Mouse (Mus musculus): ENCODE data around the gene Atad5. TPM values are rescaled to one million over a fixed set of nuclear protein-coding genes. Genes with fewer than 3 reads are reported as not detected.

Atad5 gene
- polyA plus RNA-seq, 2 experiments = 10.9 to 11.6 TPM

DNA sequence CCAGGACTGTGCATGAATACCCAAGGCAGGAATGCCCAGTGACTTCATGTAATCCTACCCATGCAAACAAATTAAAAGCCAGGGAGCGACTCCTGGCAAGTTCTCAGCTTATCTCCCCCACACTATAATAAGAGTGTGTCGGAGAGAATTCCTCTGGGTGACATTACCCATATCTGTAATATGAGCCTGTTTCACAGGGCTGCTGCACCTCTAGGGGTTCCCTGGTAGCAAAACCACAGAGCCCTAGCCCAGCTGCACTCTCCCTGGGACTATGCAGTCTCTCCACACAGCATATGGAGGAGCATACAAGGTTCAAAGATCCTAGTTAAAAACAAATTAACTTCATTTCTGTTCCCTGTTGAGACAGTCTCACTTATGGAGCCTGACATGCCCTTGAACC is 39.1 kb upstream of the Atad5 start:
- DNase-seq (ENCODE audit: low read depth in 3 of 3, low spot score in 3 of 3) (no peak), ATAC-seq (ENCODE audit: insufficient read depth) (no peak)
- peaks cover 79% of the 10 kb centered on the region for H3K36me3 ChIP-seq (replicated peaks; ENCODE audit: control insufficient read depth, insufficient read depth, low read depth)
- H3K9me3 ChIP-seq (ENCODE audit: control insufficient read depth, low read length) = no peaks in the 10 kb centered on the region
- H3K4me3 ChIP-seq (ENCODE audit: insufficient read depth in 1 of 2, low read depth in 2 of 2, low read length in 2 of 2) = no peak overlapping the region
- H3K27me3 ChIP-seq (ENCODE audit: control insufficient read depth, insufficient read depth, low read length) = no peaks in the 10 kb centered on the region
- H3K27ac ChIP-seq = no peak overlapping the region
- no peak overlapping the region for H3K9ac ChIP-seq (replicated peaks)
- no peaks in the 10 kb centered on the region for H3K4me1 ChIP-seq (replicated peaks; ENCODE audit: control insufficient read depth in 2 of 2, insufficient read depth in 2 of 2, low read length in 1 of 2)
- TF ChIP-seq CTCF (IDR thresholded peaks at IDR 0.05; ENCODE audit: low read depth) (no peak), EP300 (IDR thresholded peaks at IDR 0.05; ENCODE audit: low read depth) (no peak)
- 69% methylated on average over 2 of the region's 2 CpGs for WGBS (ENCODE audit: insufficient replicate concordance)
- no peak overlapping the region for H3K4me2 ChIP-seq (ENCODE audit: low read depth)

DNA sequence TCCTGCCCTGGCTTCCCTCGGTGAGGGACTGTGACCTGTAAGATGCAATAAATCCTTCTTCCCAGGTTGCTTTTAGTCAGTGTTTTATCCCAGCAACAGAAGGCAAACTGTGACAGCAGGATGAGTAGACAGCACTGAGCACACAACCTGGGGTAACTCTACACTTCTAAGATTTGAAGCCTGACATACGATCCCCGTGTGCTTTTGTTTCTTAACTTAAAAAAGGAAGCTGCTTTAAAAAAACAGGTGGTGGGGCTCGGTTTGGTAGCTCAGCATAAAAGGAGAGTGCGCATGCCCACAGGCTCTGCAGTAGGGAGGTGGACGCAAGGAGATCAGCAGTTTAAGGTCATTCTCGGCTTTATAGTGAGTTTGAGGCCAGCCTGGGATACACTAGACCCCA is 36.7 kb upstream of the Atad5 start:
- ATAC-seq (ENCODE audit: insufficient read depth) (no peak), DNase-seq (ENCODE audit: low read depth in 3 of 3, low spot score in 3 of 3) (no peak)
- WGBS (ENCODE audit: insufficient replicate concordance) = 82% methylated on average over 7 of the region's 7 CpGs
- Histone ChIP-seq H3K27ac (no peak overlapping the region), H3K4me2 (ENCODE audit: low read depth) (no peak overlapping the region), H3K9me3 (ENCODE audit: control insufficient read depth, low read length) (no peaks in the 10 kb centered on the region), H3K4me3 (ENCODE audit: insufficient read depth in 1 of 2, low read depth in 2 of 2, low read length in 2 of 2) (no peak overlapping the region), H3K4me1 (replicated peaks; ENCODE audit: control insufficient read depth in 2 of 2, insufficient read depth in 2 of 2, low read length in 1 of 2) (no peaks in the 10 kb centered on the region), H3K27me3 (ENCODE audit: control insufficient read depth, insufficient read depth, low read length) (no peaks in the 10 kb centered on the region), H3K36me3 (replicated peaks; ENCODE audit: control insufficient read depth, insufficient read depth, low read depth) (peaks cover 89% of the 10 kb centered on the region), H3K9ac (replicated peaks) (no peak overlapping the region)
- TF ChIP-seq CTCF (IDR thresholded peaks at IDR 0.05; ENCODE audit: low read depth) (no peak), EP300 (IDR thresholded peaks at IDR 0.05; ENCODE audit: low read depth) (no peak)

DNA sequence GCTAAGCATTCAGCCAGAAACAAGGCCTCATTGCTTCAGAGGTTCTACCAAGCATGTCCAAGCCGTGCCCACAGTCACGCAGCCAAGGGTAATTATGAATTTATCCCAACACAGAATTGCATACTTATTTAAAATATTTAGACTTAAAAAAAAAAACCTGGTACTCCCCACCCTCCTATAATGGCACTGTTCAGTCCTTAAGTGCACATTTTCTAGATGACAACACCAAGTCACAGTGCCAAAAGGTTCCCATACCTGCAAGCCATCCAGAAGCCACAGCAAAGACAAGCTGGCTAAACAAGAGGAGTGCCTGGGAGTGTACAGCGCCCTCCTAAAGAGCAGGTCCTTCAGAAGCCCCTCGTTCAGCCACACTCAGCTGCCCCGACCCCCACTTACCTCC is 36.0 kb upstream of the Atad5 start:
- 89% methylated on average over 5 of the region's 5 CpGs for WGBS (ENCODE audit: insufficient replicate concordance)

DNA sequence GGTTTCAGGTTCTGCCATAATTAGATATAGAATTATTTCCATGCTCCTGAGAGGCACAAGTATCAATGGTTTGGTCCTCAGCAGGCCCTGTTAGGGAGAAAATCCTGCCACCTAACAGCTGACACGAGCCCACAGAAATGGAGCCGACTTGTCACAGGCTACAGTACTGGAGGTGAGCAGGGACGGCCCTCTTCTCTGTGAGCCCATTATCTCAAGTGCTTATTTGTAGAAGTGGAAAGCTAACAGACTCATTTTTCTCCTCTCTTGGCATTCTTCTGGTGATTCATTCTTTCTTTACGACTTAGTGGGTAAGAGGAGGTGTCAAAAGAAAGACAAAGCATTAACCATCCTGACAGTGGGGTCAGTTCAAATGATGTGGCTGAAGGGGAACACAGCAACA is 34.5 kb upstream of the Atad5 start:
- peaks cover 92% of the 10 kb centered on the region for H3K36me3 ChIP-seq (replicated peaks; ENCODE audit: control insufficient read depth, insufficient read depth, low read depth)
- no peak overlapping the region for H3K9ac ChIP-seq (replicated peaks)
- no peak overlapping the region for H3K4me3 ChIP-seq (ENCODE audit: insufficient read depth in 1 of 2, low read depth in 2 of 2, low read length in 2 of 2)
- H3K4me2 ChIP-seq (ENCODE audit: low read depth) = no peak overlapping the region
- no peak for DNase-seq (ENCODE audit: low read depth in 3 of 3, low spot score in 3 of 3)
- H3K27me3 ChIP-seq (ENCODE audit: control insufficient read depth, insufficient read depth, low read length) = no peaks in the 10 kb centered on the region
- H3K27ac ChIP-seq = no peak overlapping the region
- TF ChIP-seq EP300 (IDR thresholded peaks at IDR 0.05; ENCODE audit: low read depth) (no peak), CTCF (IDR thresholded peaks at IDR 0.05; ENCODE audit: low read depth) (no peak)
- H3K4me1 ChIP-seq (replicated peaks; ENCODE audit: control insufficient read depth in 2 of 2, insufficient read depth in 2 of 2, low read length in 1 of 2) = no peaks in the 10 kb centered on the region
- no peak for ATAC-seq (ENCODE audit: insufficient read depth)
- 85% methylated on average over 4 of the region's 4 CpGs for WGBS (ENCODE audit: insufficient replicate concordance)
- H3K9me3 ChIP-seq (ENCODE audit: control insufficient read depth, low read length) = no peaks in the 10 kb centered on the region

More for the DNA sequence above, 36.0 kb upstream of the Atad5 start:
- Histone ChIP-seq H3K9me3 (ENCODE audit: control insufficient read depth, low read length) (no peaks in the 10 kb centered on the region), H3K4me1 (replicated peaks; ENCODE audit: control insufficient read depth in 2 of 2, insufficient read depth in 2 of 2, low read length in 1 of 2) (no peaks in the 10 kb centered on the region), H3K4me2 (ENCODE audit: low read depth) (no peak overlapping the region), H3K27me3 (ENCODE audit: control insufficient read depth, insufficient read depth, low read length) (no peaks in the 10 kb centered on the region), H3K27ac (no peak overlapping the region), H3K9ac (replicated peaks) (no peak overlapping the region), H3K36me3 (replicated peaks; ENCODE audit: control insufficient read depth, insufficient read depth, low read depth) (peaks cover 91% of the 10 kb centered on the region), H3K4me3 (ENCODE audit: insufficient read depth in 1 of 2, low read depth in 2 of 2, low read length in 2 of 2) (no peak overlapping the region)
- no peak for ATAC-seq (ENCODE audit: insufficient read depth)
- no peak for DNase-seq (ENCODE audit: low read depth in 3 of 3, low spot score in 3 of 3)
- TF ChIP-seq EP300 (IDR thresholded peaks at IDR 0.05; ENCODE audit: low read depth) = no peak
- TF ChIP-seq CTCF (IDR thresholded peaks at IDR 0.05; ENCODE audit: low read depth) = no peak

DNA sequence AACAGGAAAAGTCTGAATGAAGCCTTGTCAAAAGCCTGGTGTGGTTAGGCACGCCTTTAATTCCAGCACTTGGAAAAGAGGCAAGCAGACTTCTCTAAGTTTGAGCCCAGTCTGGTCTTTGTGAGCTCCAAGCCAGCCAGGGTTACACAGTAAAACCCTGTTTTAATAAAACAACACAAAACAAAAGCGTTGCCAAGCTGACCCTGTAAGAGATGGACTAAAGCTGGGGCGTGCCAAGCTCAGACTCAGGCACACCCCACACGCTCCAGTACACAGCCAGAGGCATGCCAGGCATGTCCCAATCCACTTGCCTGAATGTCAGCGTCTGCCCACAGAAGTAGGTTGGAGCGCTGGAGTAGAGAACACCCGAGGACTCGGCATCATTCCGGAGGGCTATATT is 33.1 kb upstream of the Atad5 start:
- ATAC-seq (ENCODE audit: insufficient read depth) (no peak), DNase-seq (ENCODE audit: low read depth in 3 of 3, low spot score in 3 of 3) (no peak)
- Histone ChIP-seq H3K36me3 (replicated peaks; ENCODE audit: control insufficient read depth, insufficient read depth, low read depth) (peaks cover 96% of the 10 kb centered on the region), H3K4me1 (replicated peaks; ENCODE audit: control insufficient read depth in 2 of 2, insufficient read depth in 2 of 2, low read length in 1 of 2) (no peaks in the 10 kb centered on the region), H3K9ac (replicated peaks) (no peak overlapping the region), H3K27ac (no peak overlapping the region), H3K4me3 (ENCODE audit: insufficient read depth in 1 of 2, low read depth in 2 of 2, low read length in 2 of 2) (no peak overlapping the region), H3K9me3 (ENCODE audit: control insufficient read depth, low read length) (no peaks in the 10 kb centered on the region), H3K27me3 (ENCODE audit: control insufficient read depth, insufficient read depth, low read length) (no peaks in the 10 kb centered on the region), H3K4me2 (ENCODE audit: low read depth) (no peak overlapping the region)
- WGBS (ENCODE audit: insufficient replicate concordance) = 91% methylated on average over 9 of the region's 9 CpGs
- TF ChIP-seq EP300 (IDR thresholded peaks at IDR 0.05; ENCODE audit: low read depth) = no peak
- no peak for TF ChIP-seq CTCF (IDR thresholded peaks at IDR 0.05; ENCODE audit: low read depth)

Measured in liver, embryonic 14.5 days (tissue).